Mouse (Mus musculus) MEL (cell line): ENCODE measurements around the gene Hist1h2ag. TPM values are rescaled to one million over a fixed set of nuclear protein-coding genes. Genes with fewer than 3 reads are reported as not detected.

Experiments used
- DNase-seq: peaks from one replicate; pipeline ENCODE4 v3.0.0; 2011; ENCODE audit warnings: low read depth, low spot score
- H3K27ac ChIP-seq: 2 replicates; pipeline ENCODE4 v1.5.1; 2012; ENCODE audit warnings: low read depth, mild to moderate bottlenecking, control low read depth, low read length, moderate library complexity; ENCODE audit not compliant: control insufficient read depth
- H3K27me3 ChIP-seq, 2 experiments: fragments of 150-350 bp in 1 of 2; sonication (generic) in 1 of 2; 2 replicates each; pipeline ENCODE4 v1.6.1; 2012; ENCODE audit warnings: low read length in 2 of 2, mild to moderate bottlenecking in 2 of 2, improper control_type of control experiment in 1 of 2, moderate library complexity in 1 of 2; ENCODE audit not compliant: insufficient read depth in 2 of 2, control insufficient read depth in 1 of 2
- H3K36me3 ChIP-seq, 2 experiments: 2 replicates each; pipeline ENCODE4 v1.6.1; 2012 to 2014; ENCODE audit warnings: low read length in 2 of 2, improper control_type of control experiment in 1 of 2, inconsistent platforms in 1 of 2, mild to moderate bottlenecking in 1 of 2; ENCODE audit not compliant: insufficient read depth in 2 of 2, control insufficient read depth in 1 of 2
- H3K4me1 ChIP-seq, 2 experiments: fragments of 150-350 bp in 1 of 2; sonication (generic) in 1 of 2; 2 replicates each; pipeline ENCODE4 v1.6.1; 2012; ENCODE audit warnings: low read length in 2 of 2, improper control_type of control experiment in 1 of 2, mild to moderate bottlenecking in 1 of 2; ENCODE audit not compliant: insufficient read depth in 2 of 2, control insufficient read depth in 1 of 2
- H3K4me3 ChIP-seq, 2 experiments: fragments of 150-350 bp in 1 of 2; sonication (generic) in 1 of 2; 2 replicates each; pipeline ENCODE4 v1.5.1; 2012; ENCODE audit warnings: low read depth in 2 of 2, low read length in 2 of 2, mild to moderate bottlenecking in 2 of 2, moderate library complexity in 2 of 2, control low read depth in 1 of 2, improper control_type of control experiment in 1 of 2; ENCODE audit not compliant: control insufficient read depth in 1 of 2, insufficient read depth in 1 of 2
- H3K79me2 ChIP-seq: 2 replicates; pipeline ENCODE4 v1.6.1; 2012; ENCODE audit warnings: mild to moderate bottlenecking, low read length, moderate library complexity; ENCODE audit not compliant: control insufficient read depth, poor library complexity, insufficient read depth
- H3K9ac ChIP-seq: 2 replicates; pipeline ENCODE4 v1.6.1; 2012; ENCODE audit warnings: low read depth, mild to moderate bottlenecking, control low read depth, low read length, moderate library complexity; ENCODE audit not compliant: control insufficient read depth, poor library complexity, severe bottlenecking
- H3K9me3 ChIP-seq: fragments of 150-350 bp; sonication (generic); replicated peaks from 2 replicates; pipeline ENCODE4 v1.6.1; 2012; ENCODE audit warnings: mild to moderate bottlenecking, low read length, improper control_type of control experiment, moderate library complexity; ENCODE audit not compliant: insufficient read depth
- BHLHE40 ChIP-seq: IDR thresholded peaks from 2 replicates; pipeline ENCODE4 v1.6.1; 2012; ENCODE audit warnings: low read depth, mild to moderate bottlenecking, inconsistent platforms, low read length, improper control_type of control experiment, borderline replicate concordance
- CHD2 ChIP-seq: IDR thresholded peaks from 2 replicates; pipeline ENCODE4 v1.6.1; 2011; ENCODE audit warnings: low read length, improper control_type of control experiment
- E2F4 ChIP-seq: IDR thresholded peaks from 2 replicates; pipeline ENCODE4 v1.6.1; 2011; ENCODE audit warnings: low read depth, low read length, improper control_type of control experiment, borderline replicate concordance
- ELF1 ChIP-seq: IDR thresholded peaks from 2 replicates; pipeline ENCODE4 v1.6.1; 2014; ENCODE audit warnings: low read depth, mild to moderate bottlenecking, inconsistent platforms, low read length, improper control_type of control experiment, moderate library complexity
- EP300 ChIP-seq, 2 experiments: IDR thresholded peaks; 2 replicates each; pipeline ENCODE4 v1.6.1; 2011; ENCODE audit warnings: improper control_type of control experiment in 2 of 2, low read length in 2 of 2, low read depth in 1 of 2, mild to moderate bottlenecking in 1 of 2
- ETS1 ChIP-seq: IDR thresholded peaks from 2 replicates; pipeline ENCODE4 v1.6.1; 2012; ENCODE audit warnings: low read depth, mild to moderate bottlenecking, inconsistent platforms, low read length, improper control_type of control experiment, moderate library complexity
- GABPA ChIP-seq: IDR thresholded peaks from 2 replicates; pipeline ENCODE4 v1.6.1; 2012; ENCODE audit warnings: low read depth, mild to moderate bottlenecking, inconsistent platforms, low read length, improper control_type of control experiment, moderate library complexity
- GATA1 ChIP-seq: IDR thresholded peaks from 2 replicates; pipeline ENCODE4 v1.6.1; 2011; ENCODE audit warnings: low read depth, low read length, improper control_type of control experiment
- HCFC1 ChIP-seq: IDR thresholded peaks from 2 replicates; pipeline ENCODE4 v1.6.1; 2012; ENCODE audit warnings: low read depth, mild to moderate bottlenecking, inconsistent platforms, low read length, improper control_type of control experiment, moderate library complexity
- JUND ChIP-seq: IDR thresholded peaks from 2 replicates; pipeline ENCODE4 v1.6.1; 2011; ENCODE audit warnings: low read depth, mild to moderate bottlenecking, improper control_type of control experiment, low read length
- KAT2A ChIP-seq: conservative IDR thresholded peaks from 2 replicates; pipeline ENCODE4 v1.6.1; 2012; ENCODE audit warnings: low read depth, low read length, improper control_type of control experiment, inconsistent platforms
- MAFK ChIP-seq: IDR thresholded peaks from 2 replicates; pipeline ENCODE4 v1.6.1; 2011; ENCODE audit warnings: low read depth, mild to moderate bottlenecking, low read length, improper control_type of control experiment, borderline replicate concordance
- MYB ChIP-seq: IDR thresholded peaks from 2 replicates; pipeline ENCODE4 v1.6.1; 2011; ENCODE audit warnings: mild to moderate bottlenecking, low read depth, low read length, improper control_type of control experiment
- MYC ChIP-seq: IDR thresholded peaks from 2 replicates; pipeline ENCODE4 v1.6.1; 2011; ENCODE audit warnings: low read depth, mild to moderate bottlenecking, low read length, improper control_type of control experiment, moderate library complexity
- NRF1 ChIP-seq: IDR thresholded peaks from 2 replicates; pipeline ENCODE4 v1.6.1; 2014; ENCODE audit warnings: low read depth, mild to moderate bottlenecking, inconsistent platforms, low read length, improper control_type of control experiment, moderate library complexity; ENCODE audit not compliant: poor library complexity, insufficient read depth, severe bottlenecking
- POLR2AphosphoS2 ChIP-seq: IDR thresholded peaks from 2 replicates; pipeline ENCODE4 v1.6.1; 2011; ENCODE audit warnings: low read length, improper control_type of control experiment
- RAD21 ChIP-seq: IDR thresholded peaks from 2 replicates; pipeline ENCODE4 v1.6.1; 2011; ENCODE audit warnings: mild to moderate bottlenecking, low read depth, low read length, improper control_type of control experiment
- RCOR1 ChIP-seq: IDR thresholded peaks from 2 replicates; pipeline ENCODE4 v1.6.1; 2012; ENCODE audit warnings: low read depth, mild to moderate bottlenecking, inconsistent platforms, low read length, improper control_type of control experiment
- SIN3A ChIP-seq: IDR thresholded peaks from 2 replicates; pipeline ENCODE4 v1.6.1; 2012; ENCODE audit warnings: low read length, improper control_type of control experiment, inconsistent platforms
- SMC3 ChIP-seq: IDR thresholded peaks from 2 replicates; pipeline ENCODE4 v1.6.1; 2011; ENCODE audit warnings: low read depth, low read length, improper control_type of control experiment
- TAL1 ChIP-seq: IDR thresholded peaks from 2 replicates; pipeline ENCODE4 v1.6.1; 2012; ENCODE audit warnings: mild to moderate bottlenecking, inconsistent platforms, low read length, moderate library complexity, mixed read lengths
- TBP ChIP-seq: IDR thresholded peaks from 2 replicates; pipeline ENCODE4 v1.8.0; 2011; ENCODE audit warnings: low read depth, low read length, improper control_type of control experiment
- UBTF ChIP-seq: IDR thresholded peaks from 2 replicates; pipeline ENCODE4 v1.6.1; 2012; ENCODE audit warnings: low read depth, mild to moderate bottlenecking, inconsistent platforms, low read length, improper control_type of control experiment, moderate library complexity, borderline replicate concordance; ENCODE audit not compliant: insufficient read depth
- USF1 ChIP-seq: IDR thresholded peaks from 2 replicates; pipeline ENCODE4 v1.6.1; 2014; ENCODE audit warnings: low read depth, mild to moderate bottlenecking, inconsistent platforms, low read length, improper control_type of control experiment, moderate library complexity
- USF2 ChIP-seq, 2 experiments: IDR thresholded peaks; 2 replicates each; pipeline ENCODE4 v1.6.1; 2011 to 2012; ENCODE audit warnings: improper control_type of control experiment in 2 of 2, low read length in 2 of 2, borderline replicate concordance in 1 of 2, inconsistent platforms in 1 of 2, low read depth in 1 of 2, mild to moderate bottlenecking in 1 of 2; ENCODE audit not compliant: insufficient read depth in 1 of 2
- ZKSCAN1 ChIP-seq: IDR thresholded peaks from 2 replicates; pipeline ENCODE4 v1.6.1; 2012; ENCODE audit warnings: low read depth, mild to moderate bottlenecking, inconsistent platforms, low read length, improper control_type of control experiment, moderate library complexity
- polyA plus RNA-seq, 2 experiments: library from polyadenylated mRNA; stranded (reverse) in 1 of 2; unstranded in 1 of 2; fragments of >175 nt in 1 of 2; fragments of >200 nt in 1 of 2; gene quantifications; 2 replicates each; pipeline versions ENCODE4 v1.2.1 to v1.2.4; 2012; ENCODE audit warnings: low replicate concordance in 2 of 2, low read depth in 1 of 2; ENCODE audit not compliant: insufficient read length in 2 of 2, insufficient read depth in 1 of 2, missing spikeins in 1 of 2
- total RNA-seq: library from RNA; depleted of rRNA; stranded (reverse); fragments of 300-350 nt; gene quantifications from 2 replicates; pipeline ENCODE4 v1.2.3, GENCODE M21; 2012

Gene Hist1h2ag
- total and polyA plus RNA-seq, 3 experiments, result 5.9 to 766 TPM; not detected in 1

DNA sequence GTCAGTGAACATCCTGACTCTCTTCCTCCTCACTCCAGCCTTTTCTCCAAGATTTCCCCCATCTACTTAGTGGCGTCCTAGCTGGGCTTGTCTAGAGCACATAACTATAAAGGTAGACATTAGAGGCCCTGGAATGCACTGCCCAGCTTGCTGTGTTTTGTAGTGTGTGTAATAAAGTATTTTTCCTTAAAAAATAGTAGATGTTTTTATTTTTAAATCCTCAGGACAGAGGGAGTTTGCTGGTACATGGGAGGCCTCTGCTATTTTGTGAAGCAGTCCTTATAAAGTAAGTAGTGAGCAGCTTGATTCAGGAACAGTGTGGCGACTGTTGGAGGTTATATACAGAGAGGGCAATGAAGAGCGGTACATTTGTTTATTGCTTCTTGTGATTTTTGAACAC lies 34.0 kb downstream of the Hist1h2ag start:
- Histone ChIP-seq H3K36me3 (peaks cover 0 to 3% of the 10 kb centered on the region in 2 experiments; a peak in 2 of 4 replicates), H3K4me3 (no peak overlapping the region), H3K9me3 (no peaks in the 10 kb centered on the region), H3K9ac (no peak overlapping the region), H3K79me2 (no peaks in the 10 kb centered on the region), H3K27me3 (peaks cover 2 to 10% of the 10 kb centered on the region in 2 experiments; a peak in 3 of 4 replicates)
- no peak for DNase-seq
- no peak for TF ChIP-seq ZKSCAN1
- TF ChIP-seq, all 39 proteins: peak for 0
- Histone ChIP-seq H3K4me1 (no peaks in the 10 kb centered on the region; a peak in 1 of 4 replicates), H3K27ac (no peak overlapping the region)

GRCm38 (mm10) chr13:22007872-22008271 lies 34.9 kb downstream of the Hist1h2ag start:
- Histone ChIP-seq H3K9me3 (no peaks in the 10 kb centered on the region), H3K36me3 (peaks cover 0 to 3% of the 10 kb centered on the region in 2 experiments; a peak in 2 of 4 replicates), H3K9ac (no peak overlapping the region), H3K4me3 (no peak overlapping the region), H3K79me2 (no peaks in the 10 kb centered on the region), H3K27me3 (peaks cover 2 to 10% of the 10 kb centered on the region in 2 experiments; a peak in 3 of 4 replicates), H3K4me1 (peaks cover 0 to 4% of the 10 kb centered on the region in 2 experiments; a peak in 2 of 4 replicates), H3K27ac (no peak overlapping the region)
- DNase-seq, result no peak
- TF ChIP-seq TAL1 (no peak), MYC (no peak), ELF1 (no peak), E2F4 (no peak), ZKSCAN1 (no peak), RAD21 (no peak), MYB (no peak), KAT2A (no peak), SIN3A (no peak), POLR2AphosphoS2 (no peak), HCFC1 (no peak), GABPA (no peak), SMC3 (no peak), GATA1 (no peak)

- Histone ChIP-seq H3K36me3 (peaks cover 0 to 6% of the 10 kb centered on the region in 2 experiments; a peak in 2 of 4 replicates), H3K27ac (no peak overlapping the region), H3K4me3 (no peak overlapping the region), H3K79me2 (no peaks in the 10 kb centered on the region), H3K9me3 (no peaks in the 10 kb centered on the region), H3K27me3 (peaks cover 2 to 10% of the 10 kb centered on the region in 2 experiments; a peak in 3 of 4 replicates), H3K9ac (no peak overlapping the region), H3K4me1 (peaks cover 0 to 9% of the 10 kb centered on the region in 2 experiments; a peak in 2 of 4 replicates)
- DNase-seq, result no peak
- TF ChIP-seq CHD2, result no peak
- no peak for TF ChIP-seq USF2 (IDR thresholded peaks at IDR 0.05; ENCODE audit: borderline replicate concordance in 1 of 2, insufficient read depth in 1 of 2, low read depth in 1 of 2, low read length in 2 of 2)
- TF ChIP-seq NRF1, result no peak
- no peak for TF ChIP-seq MYC
- no peak for TF ChIP-seq BHLHE40
- TF ChIP-seq ELF1, result no peak
- TF ChIP-seq UBTF, result no peak
- no peak for TF ChIP-seq TAL1
- TF ChIP-seq KAT2A, result no peak
- no peak for TF ChIP-seq MAFK
- TF ChIP-seq JUND, result no peak
- TF ChIP-seq USF1, result no peak
- no peak for TF ChIP-seq RCOR1
- TF ChIP-seq ZKSCAN1, result no peak
- no peak for TF ChIP-seq ETS1
- no peak for TF ChIP-seq MYB
- no peak for TF ChIP-seq TBP
- no peak for TF ChIP-seq EP300 (IDR thresholded peaks at IDR 0.05; ENCODE audit: low read depth in 1 of 2, low read length in 2 of 2)
- no peak for TF ChIP-seq GABPA
These were observed 35.6 kb downstream of the Hist1h2ag start for GRCm38 (mm10) chr13:22007121-22007510.
